Mouse (Mus musculus) lung, postnatal 0 days (tissue): ENCODE results near the gene Wiz.

Experiments
- CTCF ChIP-seq: IDR thresholded peaks from 2 replicates; pipeline ENCODE4 v1.5.1; 2016; ENCODE audit warnings: antibody characterized with exemption, mild to moderate bottlenecking
- EP300 ChIP-seq: IDR thresholded peaks from 2 replicates; pipeline ENCODE4 v1.6.1; 2016; ENCODE audit warnings: antibody characterized with exemption, mild to moderate bottlenecking, control low read depth

DNA sequence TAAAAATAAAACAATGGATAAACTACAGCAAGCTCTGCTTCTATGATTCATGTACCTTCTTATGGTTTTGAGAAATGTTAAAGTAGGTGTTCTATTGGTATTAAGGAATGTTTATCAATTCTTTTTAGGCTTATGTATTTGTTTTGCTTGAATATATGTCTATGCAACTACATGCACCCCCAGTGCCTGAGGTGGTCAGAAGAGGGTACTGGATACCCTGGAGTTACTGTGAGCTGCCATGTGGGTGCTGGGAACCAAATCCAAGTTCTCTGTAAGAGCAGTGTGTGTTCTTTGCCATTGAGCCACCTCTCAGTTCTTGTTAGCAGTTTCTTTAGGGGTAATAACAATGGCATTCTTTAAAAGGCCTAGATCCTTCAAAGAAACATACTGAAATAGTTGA is 37.5 kb downstream of the Wiz start:
- TF ChIP-seq EP300 (no peak), CTCF (no peak)
